Mouse (Mus musculus) stomach, postnatal 0 days (tissue): ENCODE results near the gene Gadl1.

Experiments
- CTCF ChIP-seq: IDR thresholded peaks from 2 replicates; pipeline ENCODE4 v1.5.1; 2016; ENCODE audit warnings: antibody characterized with exemption, low read depth, mild to moderate bottlenecking, moderate library complexity
- EP300 ChIP-seq: optimal IDR thresholded peaks from 2 replicates; pipeline ENCODE3; 2016; ENCODE audit warnings: antibody characterized with exemption

DNA sequence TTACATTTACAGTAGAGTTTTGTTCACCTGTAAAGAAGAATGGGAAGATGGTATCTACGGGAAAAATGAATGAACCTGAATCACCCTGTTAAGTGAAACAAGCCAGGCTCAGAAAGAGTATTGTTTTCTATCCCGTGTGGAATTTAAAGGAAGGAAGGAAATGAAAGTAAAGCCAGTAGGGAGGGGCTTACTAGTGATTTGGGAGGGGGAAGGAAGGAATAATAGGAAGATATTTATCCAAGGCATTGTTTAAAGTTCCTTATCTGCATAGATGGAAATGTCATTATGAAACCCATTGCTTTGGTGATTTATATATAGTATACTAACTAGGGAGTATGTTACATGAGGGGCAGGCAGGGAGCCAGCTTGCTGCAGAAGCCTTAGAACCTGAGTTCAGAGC lies 199.5 kb downstream of the Gadl1 start:
- TF ChIP-seq CTCF (no peak), EP300 (no peak)
